Mouse (Mus musculus) cerebellum, adult 9-10 months (tissue): ENCODE results near the gene Olfr224.
A peak's percentile ranks its signal among the peaks of the same experiment; 100 is the strongest.
"Not testable (repeated sequence)": the region's sequence is repeated elsewhere in the genome, so short reads cannot be mapped to it uniquely, and the experiment has no call there.

ENCODE experiments used
- DNase-seq: peaks from one replicate; pipeline ENCODE4 v3.0.0; 2022

The Olfr224 gene

DNA sequence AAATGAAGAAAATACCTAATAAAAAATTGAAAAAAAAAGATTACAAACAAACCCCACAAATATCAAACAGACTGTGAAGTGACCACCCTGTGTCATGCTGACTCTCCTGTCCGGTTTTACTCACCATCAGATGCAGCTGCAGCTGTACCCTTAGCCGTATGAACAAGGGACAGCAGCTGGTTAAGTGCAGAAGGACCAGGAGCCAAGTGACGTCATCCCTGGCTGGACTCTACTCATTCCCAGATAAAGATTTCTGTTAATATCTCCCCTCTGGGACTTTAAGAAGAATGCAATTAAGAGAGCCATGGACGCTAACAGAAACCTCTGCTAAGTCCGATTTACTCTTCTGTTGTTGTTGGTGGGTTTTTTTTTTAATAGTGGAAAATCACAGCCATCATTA is at the start of gene Olfr224:
Gene Olfr224, minus strand, starts transcription at position 149 of the 400 bp plus-strand sequence.
- DNase-seq = no peak

DNA sequence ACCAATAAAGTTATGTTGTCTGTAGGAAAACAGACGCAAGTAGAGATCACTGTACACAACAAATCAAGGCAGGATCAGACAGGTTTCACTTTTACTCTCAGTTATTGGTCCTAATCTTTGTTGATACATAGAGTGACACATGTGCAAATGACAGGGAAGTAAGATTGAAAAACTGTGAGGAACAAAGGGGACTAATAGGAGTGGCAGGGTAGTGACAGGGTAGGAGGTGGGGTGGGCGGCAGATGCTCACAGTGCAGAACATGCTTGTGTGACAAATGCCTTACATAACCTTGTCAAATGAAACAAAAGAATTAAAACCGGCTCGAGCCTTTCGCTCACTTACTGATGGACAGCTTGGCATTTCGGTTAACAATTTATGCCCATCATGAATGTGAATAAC is 48.4 kb upstream of the Olfr224 start:
- DNase-seq = no peak

GRCm38 (mm10) chr11:58618369-58618768 is 48.0 kb upstream of the Olfr224 start:
- DNase-seq = no peak

GRCm38 (mm10) chr11:58615975-58616374 is 45.6 kb upstream of the Olfr224 start, which contains the start of gene 2210407C18Rik:
2210407C18Rik (minus strand) TSS chr11:58616075.
- no peak for DNase-seq

DNA sequence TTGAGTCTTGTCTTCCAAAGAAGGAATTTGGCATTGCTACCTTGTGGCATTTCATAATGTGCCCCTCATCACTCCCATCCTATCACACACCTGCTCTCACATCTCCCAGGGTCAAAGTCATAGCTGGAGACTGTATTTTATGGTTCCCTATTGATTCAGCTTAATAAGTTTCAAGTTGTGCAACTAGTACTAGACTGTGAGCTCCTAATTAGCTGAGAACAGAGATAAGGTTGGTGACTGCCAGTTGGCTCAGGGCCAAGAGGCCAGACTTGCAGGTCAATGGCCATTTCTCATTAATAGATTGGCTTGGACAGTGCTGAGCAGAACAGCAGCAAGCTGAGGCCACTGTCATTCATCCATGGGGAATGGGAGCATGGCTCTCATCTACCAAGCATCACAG is 44.2 kb upstream of the Olfr224 start:
- no peak for DNase-seq

DNA sequence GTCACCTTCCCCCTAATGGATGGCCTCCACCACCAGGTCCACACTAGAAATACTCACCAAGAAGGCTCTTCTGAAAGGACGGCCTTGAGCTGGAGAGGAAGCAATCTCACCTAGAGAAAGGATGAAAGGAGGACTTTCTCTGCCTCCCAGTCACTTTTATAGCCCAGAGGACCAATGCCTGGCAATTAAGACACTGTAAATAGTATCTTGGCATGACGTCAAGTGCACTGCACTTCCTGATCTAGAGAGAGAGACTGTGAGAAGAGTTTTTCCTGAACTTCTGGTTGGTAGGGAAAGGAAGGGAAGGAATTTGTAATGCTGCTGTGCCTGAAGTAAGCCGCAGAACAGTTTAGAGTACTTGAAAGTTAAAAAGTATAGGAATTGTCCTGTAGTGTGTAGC is 43.0 kb upstream of the Olfr224 start:
- no peak for DNase-seq

DNA sequence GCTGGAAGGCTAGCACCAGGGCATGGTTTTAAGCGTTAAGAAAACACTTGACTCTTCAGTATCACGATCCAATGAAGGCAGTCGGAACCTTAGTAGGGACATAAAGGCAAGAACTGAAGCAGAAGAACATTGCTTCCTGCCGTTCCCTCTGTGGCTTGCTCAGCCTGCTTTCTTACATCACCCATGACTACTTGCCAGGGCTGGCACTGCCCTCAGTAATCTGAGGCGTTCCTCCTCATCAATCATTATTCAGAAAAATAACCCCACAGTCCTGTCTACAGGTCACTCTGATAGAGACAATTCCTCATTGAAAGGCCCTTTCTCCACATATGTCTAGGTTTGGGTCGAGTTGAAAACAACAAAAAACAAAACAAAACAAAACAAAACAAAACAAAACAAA is 36.7 kb upstream of the Olfr224 start:
- no peak for DNase-seq

DNA sequence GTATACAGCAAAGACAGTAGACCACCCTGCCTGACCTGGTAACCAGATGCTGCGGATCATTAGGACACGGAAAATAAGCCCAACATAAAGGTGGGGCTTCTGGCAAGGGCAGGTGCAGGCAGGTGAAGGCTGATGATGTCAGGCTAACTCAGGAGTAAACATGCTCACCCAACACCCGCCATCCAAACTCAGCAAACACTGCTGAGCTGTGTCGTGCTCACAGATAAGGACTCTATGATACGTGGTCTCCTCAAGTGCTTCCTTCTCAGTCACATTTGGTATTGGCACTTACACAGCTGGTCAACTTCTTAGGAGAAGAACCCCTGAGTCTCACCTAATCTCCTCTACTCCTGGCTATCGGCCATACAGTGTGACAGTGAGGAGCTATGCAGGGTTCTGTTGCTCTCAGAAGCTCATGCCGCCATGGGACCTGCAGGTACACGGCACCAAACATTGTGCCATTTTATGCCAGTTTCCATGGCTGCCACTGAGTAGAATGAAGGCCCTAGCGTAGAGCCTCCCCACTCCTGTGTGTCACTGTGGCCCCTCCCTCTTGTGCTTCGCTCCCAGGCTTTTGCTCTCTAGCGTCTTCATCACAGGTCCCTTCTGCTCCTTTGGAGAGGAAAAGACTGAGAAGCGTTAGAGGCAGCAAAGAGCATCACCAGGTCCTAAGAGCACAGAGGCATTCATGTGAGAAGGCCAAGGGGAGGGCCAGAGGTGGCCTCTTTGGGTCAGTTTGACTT is 36.0 kb upstream of the Olfr224 start:
- DNase-seq = no peak

GRCm38 (mm10) chr11:58605228-58605627 is 34.9 kb upstream of the Olfr224 start:
- no peak for DNase-seq

DNA sequence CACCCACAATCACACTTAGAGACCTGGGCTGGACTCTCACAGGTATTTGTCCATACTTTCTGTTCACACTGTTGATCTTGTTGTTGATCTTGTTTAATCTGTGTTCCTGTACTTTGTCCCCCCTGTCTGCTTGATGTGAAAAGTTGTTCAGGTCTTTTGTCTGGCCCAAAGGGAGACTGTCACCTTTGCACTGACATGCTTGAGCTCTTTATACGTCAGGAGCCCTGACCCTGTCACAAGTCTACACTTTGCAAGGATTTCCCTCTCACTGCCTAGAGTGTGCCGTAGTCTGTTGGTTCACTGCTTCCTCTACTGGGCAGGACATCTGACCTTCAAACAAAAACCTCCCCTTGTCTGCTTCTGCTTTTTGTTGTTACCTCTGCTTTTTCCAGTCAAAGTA is 34.3 kb upstream of the Olfr224 start:
- no peak for DNase-seq

DNA sequence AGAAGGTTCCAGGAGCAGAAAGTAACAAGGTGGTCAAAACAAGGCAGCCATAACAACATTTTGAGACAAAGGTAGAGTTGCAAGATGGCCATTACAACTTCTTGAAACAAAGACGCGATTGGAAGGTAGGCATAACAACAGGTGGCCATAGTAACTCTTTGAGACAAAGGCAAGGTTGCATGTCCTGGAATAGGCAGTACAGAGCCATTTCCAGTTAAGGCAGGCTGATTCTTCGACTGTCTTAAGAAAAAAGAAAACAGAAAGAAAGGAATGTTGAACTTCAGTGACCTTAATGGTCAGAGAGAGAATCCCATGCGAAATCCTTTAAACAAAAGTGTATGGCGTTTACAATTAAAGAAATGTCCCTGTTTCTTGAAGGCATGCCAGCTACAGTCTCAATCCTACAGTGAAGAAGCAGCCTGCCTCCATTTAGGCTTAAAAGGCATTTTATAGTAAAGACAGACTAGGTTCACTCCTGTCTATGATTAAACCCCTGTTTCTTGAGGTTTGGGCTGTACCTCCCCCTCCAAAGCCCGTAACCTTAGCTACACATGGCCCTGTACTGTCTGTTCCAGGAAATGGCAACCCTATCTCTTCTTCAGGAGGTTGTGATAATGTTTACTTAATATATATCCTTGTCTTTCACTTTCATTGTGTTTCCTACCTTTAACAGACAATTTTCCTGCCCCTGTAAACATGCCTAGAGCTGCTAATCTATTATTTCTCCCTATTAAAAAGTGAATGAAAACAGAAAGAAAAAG is 32.6 kb upstream of the Olfr224 start:
- no peak for DNase-seq

- DNase-seq = no peak
These were observed 31.7 kb upstream of the Olfr224 start for GRCm38 (mm10) chr11:58602062-58602461.

GRCm38 (mm10) chr11:58597837-58598236 is 27.5 kb upstream of the Olfr224 start:
- no peak for DNase-seq

DNA sequence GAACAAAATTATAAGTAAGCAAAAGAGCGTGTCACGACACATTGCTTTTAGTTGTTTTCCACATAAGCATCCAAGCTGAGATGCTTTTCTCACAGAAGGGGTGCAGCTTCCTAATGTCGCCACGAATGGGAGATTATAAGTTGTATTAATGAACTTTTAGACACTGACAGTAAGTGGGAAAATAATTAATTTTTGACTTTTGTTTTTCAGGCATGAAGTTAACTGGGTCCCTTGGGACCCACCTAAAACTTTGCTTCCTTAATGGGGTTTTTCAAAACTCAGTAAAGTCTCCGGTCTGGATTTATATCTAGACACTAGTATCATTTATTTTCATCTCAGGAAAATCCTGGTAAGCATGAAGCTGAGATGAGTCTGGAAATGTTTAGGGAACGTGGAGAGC is 24.5 kb upstream of the Olfr224 start, which contains the start of gene Olfr324:
Gene Olfr324, plus strand, starts transcription at position 301 of the 400 bp plus-strand sequence.
- DNase-seq = no peak

- DNase-seq = no peak
These were observed 18.4 kb upstream of the Olfr224 start for GRCm38 (mm10) chr11:58588620-58589250.

- peak; percentile 12 for DNase-seq
These were observed 17.6 kb upstream of the Olfr224 start for GRCm38 (mm10) chr11:58587898-58588348.

DNA sequence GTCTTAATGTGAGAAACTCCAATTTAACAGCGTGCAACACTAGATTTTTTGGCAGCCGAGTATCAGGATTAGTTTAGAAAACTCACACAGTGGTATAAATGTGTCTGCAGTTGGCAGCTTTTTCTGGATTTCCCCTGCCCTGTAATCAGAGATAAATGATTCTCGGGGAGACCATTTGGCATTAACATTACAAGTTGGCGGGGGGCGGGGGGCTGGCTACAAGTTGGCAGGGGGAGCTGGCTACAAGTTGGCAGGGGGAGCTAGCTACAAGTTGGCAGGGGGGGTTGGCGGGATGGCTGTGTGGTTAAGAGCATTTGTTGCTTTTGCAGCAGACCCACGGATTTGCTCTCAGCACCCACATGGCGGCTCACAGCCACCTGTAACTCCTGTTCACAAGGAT is 8.3 kb upstream of the Olfr224 start:
- no peak for DNase-seq

GRCm38 (mm10) chr11:58577430-58577829 is 7.1 kb upstream of the Olfr224 start, which contains the start of gene Olfr325:
Olfr325 (plus strand) TSS chr11:58577730.
- no peak for DNase-seq

DNA sequence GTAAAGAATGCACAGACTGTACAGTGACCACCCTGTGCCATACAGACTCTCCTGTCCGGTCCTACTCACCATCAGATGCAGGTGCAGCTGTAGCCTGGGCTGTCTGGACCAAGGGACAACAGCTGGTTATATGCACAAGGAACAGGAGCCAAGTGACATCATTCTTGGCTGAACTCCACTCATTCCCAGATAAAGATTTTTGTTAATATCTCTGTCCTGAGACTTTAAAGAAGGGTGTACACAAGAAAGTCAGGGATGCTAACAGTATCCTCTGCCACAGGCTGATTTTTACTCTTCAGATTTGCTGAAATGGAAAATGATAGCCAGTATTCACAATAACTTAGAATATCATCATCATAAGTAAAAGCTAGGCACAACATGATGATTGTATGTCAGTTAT is 14.8 kb downstream of the Olfr224 start, which contains the start of gene Olfr328:
Gene Olfr328, minus strand, starts transcription at position 101 of the 400 bp plus-strand sequence.
- no peak for DNase-seq

GRCm38 (mm10) chr11:58546322-58546721 is 24.0 kb downstream of the Olfr224 start, which contains the start of gene Olfr329-ps:
Olfr329-ps (minus strand) TSS chr11:58546422.
- DNase-seq = no peak

- DNase-seq = not testable (repeated sequence)
These were observed 35.6 kb downstream of the Olfr224 start, which contains the start of gene Olfr330 for GRCm38 (mm10) chr11:58534736-58535135. Olfr330 (minus strand) TSS chr11:58534836.

- DNase-seq = peak; percentile 30
These were observed 50.6 kb downstream of the Olfr224 start for GRCm38 (mm10) chr11:58519756-58520155.

- peak; percentile 51 for DNase-seq
These were observed 51.4 kb downstream of the Olfr224 start for GRCm38 (mm10) chr11:58518916-58519315.
